Mouse (Mus musculus) hindbrain, postnatal 0 days (tissue): ENCODE measurements around the gene Stat5b. TPM values are rescaled to one million over a fixed set of nuclear protein-coding genes. Genes with fewer than 3 reads are reported as not detected.
A peak's percentile ranks its signal among the peaks of the same experiment; 100 is the strongest.

Source experiments
- ATAC-seq: fragments of 200-750 bp; cut with Nextera tagmentation; 2 replicates; pipeline ENCODE4 v1.8.0; 2017; ENCODE audit warnings: mild to moderate bottlenecking, moderate TSS enrichment, moderate library complexity
- DNase-seq: peaks from one replicate; pipeline ENCODE4 v3.0.0-alpha.2; 2015; ENCODE audit warnings: low spot score
- H3K27ac ChIP-seq: fragments of 300-500 bp; sonication (generic); 2 replicates; pipeline ENCODE4 v1.5.1; 2014; ENCODE audit warnings: mild to moderate bottlenecking
- H3K27me3 ChIP-seq: fragments of 300-500 bp; sonication (generic); 2 replicates; pipeline ENCODE4 v1.6.1; 2014; ENCODE audit warnings: low read length, mixed read lengths; ENCODE audit not compliant: insufficient read depth
- H3K36me3 ChIP-seq: fragments of 300-500 bp; sonication (generic); 2 replicates; pipeline ENCODE4 v1.6.1; 2014; ENCODE audit warnings: low read length, mixed read lengths; ENCODE audit not compliant: insufficient read depth
- H3K4me1 ChIP-seq: fragments of 300-500 bp; sonication (generic); 2 replicates; pipeline ENCODE4 v1.6.1; 2014; ENCODE audit warnings: antibody characterized with exemption, low read length, mixed read lengths; ENCODE audit not compliant: insufficient read depth
- H3K4me2 ChIP-seq: fragments of 300-500 bp; sonication (generic); 2 replicates; pipeline ENCODE4 v1.6.1; 2014; ENCODE audit warnings: low read depth, mild to moderate bottlenecking, low read length, moderate library complexity, mixed read lengths
- H3K4me3 ChIP-seq: fragments of 300-500 bp; sonication (generic); 2 replicates; pipeline ENCODE4 v1.5.1; 2014; ENCODE audit warnings: low read length
- H3K9ac ChIP-seq: fragments of 300-500 bp; sonication (generic); replicated peaks from 2 replicates; pipeline ENCODE4 v1.6.1; 2014; ENCODE audit warnings: mild to moderate bottlenecking, low read length, moderate library complexity, mixed read lengths
- H3K9me3 ChIP-seq: fragments of 300-500 bp; sonication (generic); 2 replicates; pipeline ENCODE4 v1.6.1; 2016; ENCODE audit warnings: low read length, mixed read lengths
- CTCF ChIP-seq: IDR thresholded peaks from 2 replicates; pipeline ENCODE4 v1.5.1; 2016; ENCODE audit warnings: antibody characterized with exemption, control low read depth, low read depth
- WGBS: fragments of 180-500 bp; shearing (Covaris S2); extraction: QIAGEN DNeasy Blood & Tissue Kit; methylation state at CpG from one replicate; pipeline ENCODE4 v1.1.7; 2014; 5-methylcytosine and 5-hydroxymethylcytosine counted together
- polyA plus RNA-seq: library from polyadenylated mRNA; unstranded; fragments of >200 nt; fragmentation: Nextera tagmentation; extraction: Ambion mirVana; gene quantifications from 2 replicates; pipeline ENCODE4 v1.2.1, GENCODE M21; 2015
- total RNA-seq: library from RNA; depleted of rRNA; stranded (reverse); fragments of >200 nt; gene quantifications from 2 replicates; pipeline ENCODE4 v1.2.3, GENCODE M21; 2014

Gene Stat5b
- total and polyA plus RNA-seq, 2 experiments from 2014 or later, result 12.8 to 25.0 TPM

DNA sequence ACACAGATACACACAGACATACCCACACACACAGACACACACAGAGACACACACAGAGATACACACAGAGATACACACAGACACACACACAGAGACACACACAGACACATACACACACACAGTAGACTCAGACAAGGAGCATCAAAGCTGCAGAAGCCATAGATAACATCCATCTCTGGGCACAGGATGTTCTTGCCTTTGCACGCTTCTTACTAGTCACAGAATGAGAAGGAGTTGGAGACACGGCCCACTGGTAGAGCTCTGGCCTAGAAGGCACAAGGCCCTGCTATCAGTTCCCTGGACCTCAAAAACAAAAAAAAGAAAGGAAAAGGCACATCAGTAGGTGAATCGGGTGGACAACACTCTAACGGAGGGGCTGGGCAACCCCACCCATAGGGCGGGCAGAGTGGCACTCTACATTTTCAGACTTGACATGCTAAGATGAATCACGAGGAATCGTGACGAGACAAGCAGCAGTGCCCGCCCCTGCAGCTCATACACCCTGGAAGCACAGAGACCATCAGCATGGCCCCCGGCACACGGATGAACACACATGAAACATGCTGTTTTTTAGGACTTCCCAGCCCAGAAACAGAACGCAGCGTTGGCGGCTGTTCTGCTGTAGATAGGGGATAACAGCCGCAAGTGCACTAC is 32.0 kb downstream of the Stat5b start:
- no peak for ATAC-seq

GRCm38 (mm10) chr11:100817311-100817710 is 33.2 kb downstream of the Stat5b start:
- no peak overlapping the region for H3K4me2 ChIP-seq
- H3K4me3 ChIP-seq, result no peak overlapping the region
- no peaks in the 10 kb centered on the region for H3K36me3 ChIP-seq
- H3K9ac ChIP-seq, result no peak overlapping the region
- no peak for TF ChIP-seq CTCF
- H3K9me3 ChIP-seq, result no peaks in the 10 kb centered on the region
- no peak for ATAC-seq
- H3K27me3 ChIP-seq, result no peaks in the 10 kb centered on the region
- WGBS, result 57% methylated on average over 9 of the region's 9 CpGs
- no peaks in the 10 kb centered on the region for H3K4me1 ChIP-seq
- H3K27ac ChIP-seq, result no peak overlapping the region
- peak; percentile 15 for DNase-seq

More for the DNA sequence above, 32.0 kb downstream of the Stat5b start:
- H3K27me3 ChIP-seq, result no peaks in the 10 kb centered on the region
- 90% methylated on average over 15 of the region's 15 CpGs for WGBS
- no peaks in the 10 kb centered on the region for H3K36me3 ChIP-seq
- H3K9ac ChIP-seq, result no peak overlapping the region
- DNase-seq, result no peak
- no peaks in the 10 kb centered on the region for H3K9me3 ChIP-seq
- TF ChIP-seq CTCF, result no peak
- no peak overlapping the region for H3K4me2 ChIP-seq
- no peaks in the 10 kb centered on the region for H3K4me1 ChIP-seq
- no peak overlapping the region for H3K27ac ChIP-seq
- no peak overlapping the region for H3K4me3 ChIP-seq

DNA sequence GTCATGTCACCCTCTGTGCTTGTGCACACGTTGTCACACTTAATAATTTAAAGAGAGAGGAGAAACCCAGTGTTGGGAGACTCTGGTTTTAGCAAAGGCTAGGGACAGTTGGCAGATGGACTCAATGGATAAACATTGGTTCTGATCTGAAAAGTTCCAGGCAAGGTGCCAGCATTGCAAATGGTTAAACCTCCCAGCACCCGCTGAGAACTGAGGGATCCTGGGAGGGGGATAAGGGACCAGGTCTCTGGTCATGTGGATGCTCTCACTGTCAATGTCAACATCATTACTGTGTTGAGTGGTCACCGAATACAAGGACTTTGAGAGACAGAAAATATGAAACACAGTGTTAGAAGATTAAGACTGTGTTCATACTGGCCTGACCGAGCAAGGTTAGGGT is 33.7 kb downstream of the Stat5b start:
- DNase-seq (peak; percentile 32), ATAC-seq (no peak)
- no peaks in the 10 kb centered on the region for H3K4me1 ChIP-seq
- H3K36me3 ChIP-seq, result no peaks in the 10 kb centered on the region
- H3K4me2 ChIP-seq, result no peak overlapping the region
- H3K27me3 ChIP-seq, result no peaks in the 10 kb centered on the region
- H3K9me3 ChIP-seq, result no peaks in the 10 kb centered on the region
- no peak overlapping the region for H3K9ac ChIP-seq
- TF ChIP-seq CTCF, result no peak
- H3K4me3 ChIP-seq, result no peak overlapping the region
- H3K27ac ChIP-seq, result no peak overlapping the region
- 58% methylated on average over 4 of the region's 4 CpGs for WGBS

GRCm38 (mm10) chr11:100816342-100816741 is 34.2 kb downstream of the Stat5b start:
- Histone ChIP-seq H3K27ac (no peak overlapping the region), H3K4me1 (no peaks in the 10 kb centered on the region)

DNA sequence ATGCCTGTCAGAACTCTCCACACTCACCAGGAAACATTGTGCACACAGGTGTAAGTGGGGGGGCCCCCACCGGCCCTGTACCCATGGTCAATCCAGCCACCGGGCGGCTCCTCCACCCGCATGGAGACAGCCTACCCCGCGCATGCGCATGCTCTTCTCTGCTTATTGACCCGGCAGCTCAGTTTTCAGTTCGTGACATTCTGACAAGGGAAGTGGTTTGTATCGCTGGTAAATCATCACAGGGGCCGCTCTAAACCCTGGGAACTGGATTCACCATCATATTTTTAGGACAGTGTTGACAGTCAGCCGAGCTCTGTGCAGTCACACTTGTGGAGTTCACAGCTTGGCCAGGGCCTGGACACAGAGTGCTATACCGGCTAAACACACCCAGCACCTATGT is 36.0 kb downstream of the Stat5b start:
- Histone ChIP-seq H3K27me3 (no peaks in the 10 kb centered on the region), H3K4me2 (no peak overlapping the region), H3K9ac (no peak overlapping the region), H3K36me3 (no peaks in the 10 kb centered on the region), H3K4me3 (no peak overlapping the region), H3K4me1 (no peaks in the 10 kb centered on the region), H3K27ac (no peak overlapping the region), H3K9me3 (no peaks in the 10 kb centered on the region)
- TF ChIP-seq CTCF, result no peak
- ATAC-seq (no peak), DNase-seq (no peak)
- WGBS, result 74% methylated on average over 13 of the region's 13 CpGs

More at GRCm38 (mm10) chr11:100816342-100816741, 34.2 kb downstream of the Stat5b start:
- no peaks in the 10 kb centered on the region for H3K9me3 ChIP-seq
- no peak for TF ChIP-seq CTCF
- H3K4me2 ChIP-seq, result no peak overlapping the region
- H3K36me3 ChIP-seq, result no peaks in the 10 kb centered on the region
- 83% methylated on average over 3 of the region's 3 CpGs for whole genome bisulfite sequencing
- no peak overlapping the region for H3K4me3 ChIP-seq
- H3K9ac ChIP-seq, result no peak overlapping the region
- ATAC-seq, result no peak
- H3K27me3 ChIP-seq, result no peaks in the 10 kb centered on the region
- DNase-seq, result no peak

GRCm38 (mm10) chr11:100811132-100811531 is 39.4 kb downstream of the Stat5b start:
- no peak for ATAC-seq
- 87% methylated on average over 2 of the region's 2 CpGs for WGBS
- peak; percentile 42 for TF ChIP-seq CTCF

DNA sequence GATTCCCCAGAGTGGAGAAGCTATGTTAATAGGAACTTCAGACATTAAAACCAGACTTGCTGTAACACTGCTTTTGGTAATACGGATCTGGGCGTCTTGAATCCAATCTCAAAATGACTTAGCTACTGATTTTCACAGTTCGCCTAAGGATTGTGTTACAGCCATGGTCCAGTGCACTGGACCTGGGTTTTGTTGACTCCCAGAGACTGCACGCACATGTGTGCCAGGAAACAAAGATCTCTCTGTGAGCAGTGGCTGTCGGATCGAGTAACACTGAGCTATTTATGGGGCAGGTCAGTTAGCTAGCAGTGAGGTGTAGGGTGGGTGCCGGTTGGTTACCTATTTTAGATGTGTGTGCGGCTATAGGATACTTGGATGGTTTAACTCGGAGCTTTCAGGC is 40.0 kb downstream of the Stat5b start:
- TF ChIP-seq CTCF, result no peak
- WGBS, result 82% methylated on average over 9 of the region's 9 CpGs
- ATAC-seq (no peak), DNase-seq (no peak)
- Histone ChIP-seq H3K36me3 (no peaks in the 10 kb centered on the region), H3K4me1 (no peaks in the 10 kb centered on the region), H3K27ac (no peak overlapping the region), H3K4me2 (no peak overlapping the region), H3K27me3 (no peaks in the 10 kb centered on the region), H3K9me3 (no peaks in the 10 kb centered on the region), H3K9ac (no peak overlapping the region), H3K4me3 (no peak overlapping the region)

More at GRCm38 (mm10) chr11:100811132-100811531, 39.4 kb downstream of the Stat5b start:
- H3K4me1 ChIP-seq, result no peaks in the 10 kb centered on the region
- no peak overlapping the region for H3K27ac ChIP-seq
- no peak overlapping the region for H3K9ac ChIP-seq
- no peaks in the 10 kb centered on the region for H3K9me3 ChIP-seq
- no peak overlapping the region for H3K4me2 ChIP-seq
- no peak for DNase-seq
- H3K27me3 ChIP-seq, result no peaks in the 10 kb centered on the region
- H3K4me3 ChIP-seq, result no peak overlapping the region
- no peaks in the 10 kb centered on the region for H3K36me3 ChIP-seq
